Mouse (Mus musculus) midbrain, embryonic 11.5 days (tissue): ENCODE measurements around the gene Bcorl1. TPM values are rescaled to one million over a fixed set of nuclear protein-coding genes. Genes with fewer than 3 reads are reported as not detected.
"Not testable (repeated sequence)": the region's sequence is repeated elsewhere in the genome, so short reads cannot be mapped to it uniquely, and the experiment has no call there.

ENCODE experiments used
- ATAC-seq: fragments of 200-750 bp; cut with Nextera tagmentation; 2 replicates; pipeline ENCODE4 v1.8.0; 2017; ENCODE audit warnings: moderate TSS enrichment, moderate library complexity; ENCODE audit not compliant: low FRiP score
- DNase-seq: peaks from one replicate; pipeline ENCODE4 v3.0.0; 2015; ENCODE audit warnings: low spot score; ENCODE audit errors: missing footprints
- H3K27ac ChIP-seq: fragments of 300-500 bp; sonication (generic); 2 replicates; pipeline ENCODE4 v1.5.1; 2014; ENCODE audit warnings: low read depth, low read length
- H3K27me3 ChIP-seq: fragments of 300-500 bp; sonication (generic); 2 replicates; pipeline ENCODE4 v1.6.1; 2014; ENCODE audit warnings: mild to moderate bottlenecking, low read length, moderate library complexity, mixed read lengths; ENCODE audit not compliant: control insufficient read depth, insufficient read depth
- H3K36me3 ChIP-seq: fragments of 300-500 bp; sonication (generic); 2 replicates; pipeline ENCODE4 v1.6.1; 2014; ENCODE audit warnings: mild to moderate bottlenecking, low read length, moderate library complexity, mixed read lengths; ENCODE audit not compliant: control insufficient read depth, insufficient read depth
- H3K4me1 ChIP-seq: fragments of 300-500 bp; sonication (generic); 2 replicates; pipeline ENCODE4 v1.6.1; 2014; ENCODE audit warnings: low read length; ENCODE audit not compliant: control insufficient read depth, insufficient read depth
- H3K4me2 ChIP-seq: fragments of 300-500 bp; sonication (generic); 2 replicates; pipeline ENCODE4 v1.6.1; 2014; ENCODE audit warnings: mild to moderate bottlenecking, moderate library complexity
- H3K4me3 ChIP-seq: fragments of 300-500 bp; sonication (generic); 2 replicates; pipeline ENCODE4 v1.5.1; 2014; ENCODE audit warnings: low read depth, low read length
- H3K9ac ChIP-seq: fragments of 300-500 bp; sonication (generic); 2 replicates; pipeline ENCODE4 v1.6.1; 2014; ENCODE audit warnings: low read length
- H3K9me3 ChIP-seq: fragments of 300-500 bp; sonication (generic); 2 replicates; pipeline ENCODE4 v1.6.1; 2016; ENCODE audit warnings: low read length; ENCODE audit not compliant: control insufficient read depth
- WGBS: fragments of 180-500 bp; shearing (Covaris S2); extraction: QIAGEN DNeasy Blood & Tissue Kit; methylation state at CpG from one replicate; pipeline ENCODE4 v1.1.7; 2014; 5-methylcytosine and 5-hydroxymethylcytosine counted together
- polyA plus RNA-seq: library from polyadenylated mRNA; unstranded; fragments of >200 nt; fragmentation: Nextera tagmentation; extraction: Ambion mirVana; gene quantifications from 2 replicates; pipeline ENCODE4 v1.2.1, GENCODE M21; 2014

The Bcorl1 gene
- polyA plus RNA-seq, 1 experiment from 2014 or later: 4.7 TPM

DNA sequence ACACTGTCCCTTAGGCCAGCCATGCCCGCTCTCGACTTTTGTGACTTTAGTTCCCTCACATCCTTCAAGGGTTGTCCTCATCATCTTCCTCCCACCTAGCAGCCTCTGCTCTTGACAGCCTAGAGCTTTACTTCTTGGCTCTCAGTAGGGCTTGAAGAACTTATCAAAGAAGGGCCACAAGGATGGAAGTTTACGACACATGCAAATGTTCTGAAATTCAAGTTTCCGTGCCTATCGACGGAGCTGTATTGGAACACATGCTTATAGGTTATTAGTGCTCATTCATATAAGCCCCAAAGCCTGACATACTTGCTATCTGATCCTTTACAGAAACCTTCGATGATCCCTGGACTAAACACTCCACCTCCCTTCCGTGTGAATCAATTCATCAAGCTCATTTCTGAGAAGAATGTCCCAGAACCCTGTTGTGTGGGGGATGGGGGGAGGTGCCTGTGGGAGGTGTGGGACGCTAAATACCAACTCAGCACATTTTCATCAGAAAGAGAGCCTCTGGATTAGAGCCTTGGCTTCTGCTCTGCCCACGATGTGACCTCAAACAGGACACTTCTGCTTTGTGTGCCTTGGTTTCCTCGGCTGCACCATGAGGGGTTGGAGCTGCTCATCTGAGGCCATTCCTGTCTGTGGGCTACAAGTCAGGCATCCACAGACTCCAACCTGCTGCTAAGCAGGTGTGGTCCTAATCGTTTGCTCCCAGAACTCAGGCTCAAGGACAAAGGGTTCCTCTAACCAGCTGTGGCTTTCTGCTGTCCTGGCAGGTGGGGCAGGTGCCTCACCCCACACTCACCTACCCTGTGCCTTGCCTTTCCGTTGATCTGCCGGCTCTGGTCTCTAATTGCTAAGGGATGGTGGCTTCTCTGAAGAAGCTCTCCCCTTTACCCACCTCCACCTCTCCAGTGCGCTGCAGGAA lies 91.7 kb downstream of the Bcorl1 start:
- no peak for ATAC-seq
- WGBS: 69% methylated on average over 15 of the region's 15 CpGs
- no peak overlapping the region for H3K9ac ChIP-seq

DNA sequence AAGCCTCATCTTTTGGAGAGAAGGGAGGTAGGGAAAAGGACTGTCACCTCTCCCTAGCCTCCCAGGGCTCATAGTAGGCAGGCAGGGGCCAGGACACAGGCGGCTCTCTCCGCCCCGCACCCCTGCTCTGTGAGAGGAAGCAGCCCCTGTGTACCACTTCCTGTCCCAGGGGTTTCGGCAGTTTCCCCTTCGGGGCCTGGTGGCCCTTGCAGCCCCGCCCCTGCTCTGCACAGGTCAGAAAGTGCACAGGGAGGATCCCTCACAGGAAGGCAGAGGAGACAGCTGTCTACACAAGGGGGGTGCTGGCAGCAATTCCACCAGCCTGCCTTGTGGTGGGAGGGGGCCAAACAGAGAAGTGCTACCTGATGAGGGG lies 92.4 kb downstream of the Bcorl1 start:
- Histone ChIP-seq H3K4me3 (no peak overlapping the region), H3K9me3 (no peaks in the 10 kb centered on the region), H3K4me1 (no peaks in the 10 kb centered on the region), H3K27me3 (no peaks in the 10 kb centered on the region), H3K9ac (no peak overlapping the region), H3K36me3 (no peaks in the 10 kb centered on the region), H3K27ac (no peak overlapping the region), H3K4me2 (no peak overlapping the region)
- 49% methylated on average over 6 of the region's 6 CpGs for WGBS
- DNase-seq (no peak), ATAC-seq (no peak)

More for the DNA sequence above, 91.7 kb downstream of the Bcorl1 start:
- Histone ChIP-seq H3K27me3 (no peaks in the 10 kb centered on the region), H3K4me1 (no peaks in the 10 kb centered on the region), H3K27ac (no peak overlapping the region), H3K4me2 (no peak overlapping the region), H3K36me3 (no peaks in the 10 kb centered on the region), H3K4me3 (no peak overlapping the region), H3K9me3 (no peaks in the 10 kb centered on the region)
- DNase-seq: no peak

GRCm38 (mm10) chrX:48434251-48434650 lies 93.1 kb downstream of the Bcorl1 start:
- H3K27me3 ChIP-seq: no peaks in the 10 kb centered on the region
- no peak overlapping the region for H3K9ac ChIP-seq
- ATAC-seq: no peak
- no peak overlapping the region for H3K4me3 ChIP-seq
- H3K4me1 ChIP-seq: no peaks in the 10 kb centered on the region
- H3K9me3 ChIP-seq: no peaks in the 10 kb centered on the region
- DNase-seq: no peak
- WGBS: 92% methylated on average over 1 of the region's 1 CpGs
- H3K4me2 ChIP-seq: no peak overlapping the region
- H3K27ac ChIP-seq: no peak overlapping the region
- no peaks in the 10 kb centered on the region for H3K36me3 ChIP-seq

GRCm38 (mm10) chrX:48435477-48435900 lies 94.3 kb downstream of the Bcorl1 start:
- H3K9ac ChIP-seq: no peak overlapping the region
- 86% methylated on average over 9 of the region's 9 CpGs for WGBS
- no peak for ATAC-seq

GRCm38 (mm10) chrX:48436082-48436481 lies 94.9 kb downstream of the Bcorl1 start:
- H3K36me3 ChIP-seq, ATAC-seq, H3K4me3 ChIP-seq, H3K9ac ChIP-seq, DNase-seq, H3K4me1 ChIP-seq, H3K4me2 ChIP-seq, H3K27ac ChIP-seq, H3K27me3 ChIP-seq, H3K9me3 ChIP-seq: not testable (repeated sequence)
- 86% methylated on average over 6 of the region's 7 CpGs for WGBS

More at GRCm38 (mm10) chrX:48435477-48435900, 94.3 kb downstream of the Bcorl1 start:
- Histone ChIP-seq H3K36me3 (no peaks in the 10 kb centered on the region), H3K27me3 (no peaks in the 10 kb centered on the region), H3K4me3 (no peak overlapping the region), H3K27ac (no peak overlapping the region), H3K4me2 (no peak overlapping the region), H3K4me1 (no peaks in the 10 kb centered on the region), H3K9me3 (no peaks in the 10 kb centered on the region)
- DNase-seq: no peak

GRCm38 (mm10) chrX:48439036-48439435 lies 97.9 kb downstream of the Bcorl1 start:
- no peak for DNase-seq
- Histone ChIP-seq H3K9ac (no peak overlapping the region), H3K36me3 (no peaks in the 10 kb centered on the region), H3K27me3 (no peaks in the 10 kb centered on the region), H3K9me3 (no peaks in the 10 kb centered on the region), H3K27ac (no peak overlapping the region), H3K4me2 (no peak overlapping the region), H3K4me3 (no peak overlapping the region), H3K4me1 (no peaks in the 10 kb centered on the region)
- WGBS: 89% methylated on average over 4 of the region's 4 CpGs
- no peak for ATAC-seq

- H3K4me2 ChIP-seq: no peak overlapping the region
- H3K27ac ChIP-seq: no peak overlapping the region
- no peaks in the 10 kb centered on the region for H3K9me3 ChIP-seq
- ATAC-seq (no peak), DNase-seq (no peak)
- H3K27me3 ChIP-seq: no peaks in the 10 kb centered on the region
- H3K9ac ChIP-seq: no peak overlapping the region
- H3K4me1 ChIP-seq: no peaks in the 10 kb centered on the region
- H3K36me3 ChIP-seq: no peaks in the 10 kb centered on the region
- 86% methylated on average over 6 of the region's 6 CpGs for WGBS
- H3K4me3 ChIP-seq: no peak overlapping the region
Measured at GRCm38 (mm10) chrX:48441548-48441947, 100.4 kb downstream of the Bcorl1 start.

GRCm38 (mm10) chrX:48441954-48442353 lies 100.8 kb downstream of the Bcorl1 start:
- H3K9me3 ChIP-seq: no peaks in the 10 kb centered on the region
- no peaks in the 10 kb centered on the region for H3K36me3 ChIP-seq
- H3K4me2 ChIP-seq: no peak overlapping the region
- ATAC-seq (no peak), DNase-seq (no peak)
- H3K27ac ChIP-seq: no peak overlapping the region
- 81% methylated on average over 7 of the region's 7 CpGs for WGBS
- no peak overlapping the region for H3K4me3 ChIP-seq
- no peaks in the 10 kb centered on the region for H3K27me3 ChIP-seq
- H3K9ac ChIP-seq: no peak overlapping the region
- H3K4me1 ChIP-seq: no peaks in the 10 kb centered on the region

DNA sequence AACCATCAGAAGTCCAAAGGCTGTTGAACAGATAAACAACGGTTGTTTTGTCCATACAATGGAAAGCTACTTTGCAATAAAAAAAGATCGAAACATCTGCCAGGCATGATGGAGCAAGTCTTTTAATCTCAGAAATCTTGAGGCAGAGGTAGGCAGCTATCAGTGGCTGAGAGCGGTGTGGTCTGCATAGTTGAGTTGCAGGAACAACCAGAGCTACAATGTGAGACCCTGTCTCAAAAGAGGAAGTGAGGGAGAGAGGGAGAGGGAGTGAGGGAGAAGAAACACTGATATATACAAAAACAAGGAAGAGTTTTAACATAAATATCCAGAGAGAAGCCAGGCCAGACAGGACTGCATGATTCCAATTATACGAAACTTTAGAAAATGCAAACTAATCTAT lies 103.5 kb downstream of the Bcorl1 start:
- no peaks in the 10 kb centered on the region for H3K27me3 ChIP-seq
- WGBS: 91% methylated on average over 4 of the region's 4 CpGs
- no peaks in the 10 kb centered on the region for H3K36me3 ChIP-seq
- ATAC-seq (no peak), DNase-seq (no peak)
- H3K4me2 ChIP-seq: no peak overlapping the region
- H3K9ac ChIP-seq: no peak overlapping the region
- no peak overlapping the region for H3K27ac ChIP-seq
- no peak overlapping the region for H3K4me3 ChIP-seq
- H3K9me3 ChIP-seq: no peaks in the 10 kb centered on the region
- H3K4me1 ChIP-seq: no peaks in the 10 kb centered on the region; the same call in 1 of the 2 replicates
